Mouse (Mus musculus): Measurements from ENCODE around the gene Capn3. TPM values are rescaled to one million over a fixed set of nuclear protein-coding genes. Genes with fewer than 3 reads are reported as not detected.

The Capn3 gene
- total and polyA plus RNA-seq, 3 experiments = 0.05 TPM; not detected in 2

GRCm38 (mm10) chr2:120531223-120531622 lies 75.4 kb downstream of the Capn3 start:
- Histone ChIP-seq H3K9me3 (replicated peaks) (no peaks in the 10 kb centered on the region), H3K4me3 (ENCODE audit: low read depth, low read length) (no peak overlapping the region), H3K4me1 (ENCODE audit: insufficient read depth, low read depth, low read length) (peaks cover 8% of the 10 kb centered on the region), H3K27me3 (ENCODE audit: insufficient read depth, low read length) (no peaks in the 10 kb centered on the region), H3K36me3 (replicated peaks) (peaks cover 94% of the 10 kb centered on the region)
- TF ChIP-seq TAL1 (conservative IDR thresholded peaks at IDR 0.05; ENCODE audit: low read depth, low read length) (no peak), CTCF (IDR thresholded peaks at IDR 0.05; ENCODE audit: low read depth, low read length) (no peak), GATA2 (IDR thresholded peaks at IDR 0.05; ENCODE audit: borderline replicate concordance, low read depth, low read length) (no peak), GATA1 (IDR thresholded peaks at IDR 0.05; ENCODE audit: borderline replicate concordance, low read length) (no peak), POLR2AphosphoS5 (IDR thresholded peaks at IDR 0.05; ENCODE audit: insufficient replicate concordance, low read depth, low read length) (no peak)
- ATAC-seq (ENCODE audit: extremely low read depth, insufficient number of reproducible peaks, low FRiP score, poor library complexity, severe bottlenecking) (no peak), DNase-seq (ENCODE audit: low spot score) (no peak)

DNA sequence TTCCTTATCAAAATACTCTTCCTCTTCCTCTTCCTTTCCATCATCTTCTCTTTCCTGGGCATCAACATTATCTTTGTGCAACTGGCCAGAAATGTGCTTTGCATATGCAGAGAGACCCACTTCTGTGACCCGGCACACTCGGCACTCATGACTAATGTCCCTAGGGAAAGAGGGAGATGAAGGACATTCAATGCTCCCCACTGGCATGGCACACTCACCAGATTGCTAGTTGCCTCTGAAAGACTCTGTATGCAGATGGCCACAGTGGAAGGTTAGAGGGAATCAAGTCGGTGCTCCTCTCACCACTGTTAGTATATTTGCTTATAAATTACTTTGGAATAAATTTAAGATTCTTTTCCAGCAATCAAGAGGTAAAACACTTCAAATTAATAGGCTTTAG lies 83.5 kb downstream of the Capn3 start:
- H3K9me3 ChIP-seq (replicated peaks) = no peaks in the 10 kb centered on the region
- H3K36me3 ChIP-seq (replicated peaks) = peaks cover 63% of the 10 kb centered on the region
- TF ChIP-seq GATA1 (IDR thresholded peaks at IDR 0.05; ENCODE audit: borderline replicate concordance, low read length) (no peak), CTCF (IDR thresholded peaks at IDR 0.05; ENCODE audit: low read depth, low read length) (no peak), TAL1 (conservative IDR thresholded peaks at IDR 0.05; ENCODE audit: low read depth, low read length) (no peak), GATA2 (IDR thresholded peaks at IDR 0.05; ENCODE audit: borderline replicate concordance, low read depth, low read length) (no peak), POLR2AphosphoS5 (IDR thresholded peaks at IDR 0.05; ENCODE audit: insufficient replicate concordance, low read depth, low read length) (no peak)
- no peak for ATAC-seq (ENCODE audit: extremely low read depth, insufficient number of reproducible peaks, low FRiP score, poor library complexity, severe bottlenecking)
- no peak overlapping the region for H3K4me3 ChIP-seq (ENCODE audit: low read depth, low read length)
- no peaks in the 10 kb centered on the region for H3K27me3 ChIP-seq (ENCODE audit: insufficient read depth, low read length)
- H3K4me1 ChIP-seq (ENCODE audit: insufficient read depth, low read depth, low read length) = peaks cover 3% of the 10 kb centered on the region; the same call in 1 of the 2 replicates
- DNase-seq (ENCODE audit: low spot score) = no peak

- Histone ChIP-seq H3K4me3 (ENCODE audit: low read depth, low read length) (no peak overlapping the region), H3K27me3 (ENCODE audit: insufficient read depth, low read length) (no peaks in the 10 kb centered on the region), H3K4me1 (ENCODE audit: insufficient read depth, low read depth, low read length) (peaks cover 4% of the 10 kb centered on the region; the same call in 1 of the 2 replicates), H3K36me3 (replicated peaks) (peaks cover 63% of the 10 kb centered on the region), H3K9me3 (replicated peaks) (no peaks in the 10 kb centered on the region)
- no peak for TF ChIP-seq GATA2 (IDR thresholded peaks at IDR 0.05; ENCODE audit: borderline replicate concordance, low read depth, low read length)
- TF ChIP-seq TAL1 (conservative IDR thresholded peaks at IDR 0.05; ENCODE audit: low read depth, low read length) = no peak
- no peak for TF ChIP-seq CTCF (IDR thresholded peaks at IDR 0.05; ENCODE audit: low read depth, low read length)
- no peak for TF ChIP-seq POLR2AphosphoS5 (IDR thresholded peaks at IDR 0.05; ENCODE audit: insufficient replicate concordance, low read depth, low read length)
- TF ChIP-seq GATA1 (IDR thresholded peaks at IDR 0.05; ENCODE audit: borderline replicate concordance, low read length) = no peak
- ATAC-seq (ENCODE audit: extremely low read depth, insufficient number of reproducible peaks, low FRiP score, poor library complexity, severe bottlenecking) = no peak
- DNase-seq (ENCODE audit: low spot score) = no peak
These were observed 84.0 kb downstream of the Capn3 start for GRCm38 (mm10) chr2:120539778-120540208.

DNA sequence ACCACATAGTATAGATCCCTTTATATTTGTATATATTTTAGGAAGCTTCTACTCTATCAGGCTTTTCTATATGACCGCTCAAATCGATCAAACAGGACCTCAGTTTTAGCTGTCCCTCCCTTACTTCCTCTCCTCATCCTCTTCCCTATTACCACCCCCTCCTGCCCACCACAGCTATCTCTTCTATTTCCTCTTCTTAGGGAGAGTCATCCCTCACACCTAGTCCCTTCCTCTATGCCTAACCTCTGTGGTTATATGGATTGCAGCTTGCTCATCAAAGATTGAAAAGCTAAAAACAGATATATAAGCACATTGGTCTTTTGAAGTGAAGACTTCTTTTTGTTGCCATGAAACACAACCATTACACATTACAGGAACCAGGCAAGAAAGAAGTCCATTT lies 88.9 kb downstream of the Capn3 start:
- peaks cover 66% of the 10 kb centered on the region for H3K36me3 ChIP-seq (replicated peaks)
- no peak overlapping the region for H3K4me3 ChIP-seq (ENCODE audit: low read depth, low read length)

More for the DNA sequence above, 88.9 kb downstream of the Capn3 start:
- no peak for DNase-seq (ENCODE audit: low spot score)
- H3K27me3 ChIP-seq (ENCODE audit: insufficient read depth, low read length) = no peaks in the 10 kb centered on the region
- TF ChIP-seq POLR2AphosphoS5 (IDR thresholded peaks at IDR 0.05; ENCODE audit: insufficient replicate concordance, low read depth, low read length) (no peak), GATA1 (IDR thresholded peaks at IDR 0.05; ENCODE audit: borderline replicate concordance, low read length) (no peak), CTCF (IDR thresholded peaks at IDR 0.05; ENCODE audit: low read depth, low read length) (no peak), TAL1 (conservative IDR thresholded peaks at IDR 0.05; ENCODE audit: low read depth, low read length) (no peak), GATA2 (IDR thresholded peaks at IDR 0.05; ENCODE audit: borderline replicate concordance, low read depth, low read length) (no peak)
- H3K4me1 ChIP-seq (ENCODE audit: insufficient read depth, low read depth, low read length) = peaks cover 9% of the 10 kb centered on the region
- H3K9me3 ChIP-seq (replicated peaks) = no peaks in the 10 kb centered on the region
- no peak for ATAC-seq (ENCODE audit: extremely low read depth, insufficient number of reproducible peaks, low FRiP score, poor library complexity, severe bottlenecking)

Other genes with a start within 250 kb of the Capn3 start
- not detected in 2 replicates for gene Pla2g4e, start 210.7 kb upstream of the Capn3 start, total RNA-seq (2014; fragmentation: Nextera tagmentation)
- gene Pla2g4e, start 210.7 kb upstream of the Capn3 start, total RNA-seq (2017) = 0.05 TPM in 1 of 2 replicates, not detected in the other
- not detected in 2 replicates for gene Pla2g4e, start 210.7 kb upstream of the Capn3 start, polyA plus RNA-seq (2012)
- gene Pla2g4d, start 166.8 kb upstream of the Capn3 start, total RNA-seq (2014; fragmentation: Nextera tagmentation) = not detected in 2 replicates
- 0.06 and 0.11 TPM in 2 replicates for gene Pla2g4d, start 166.8 kb upstream of the Capn3 start, total RNA-seq (2017)
- gene Pla2g4d, start 166.8 kb upstream of the Capn3 start, polyA plus RNA-seq (2012) = not detected in 2 replicates
- gene Pla2g4f, start 141.9 kb upstream of the Capn3 start, total RNA-seq (2014; fragmentation: Nextera tagmentation) = not detected in 2 replicates
- gene Pla2g4f, start 141.9 kb upstream of the Capn3 start, total RNA-seq (2017) = 0.05 TPM in 1 of 2 replicates, not detected in the other
- gene Pla2g4f, start 141.9 kb upstream of the Capn3 start, polyA plus RNA-seq (2012) = 0.03 TPM in 1 of 2 replicates, not detected in the other
- gene Vps39, start 102.9 kb upstream of the Capn3 start, total RNA-seq (2014; fragmentation: Nextera tagmentation) = 22.1 and 38.8 TPM in 2 replicates
- gene Vps39, start 102.9 kb upstream of the Capn3 start, total RNA-seq (2017) = 26.4 and 29.7 TPM in 2 replicates
- 15.1 and 18.6 TPM in 2 replicates for gene Vps39, start 102.9 kb upstream of the Capn3 start, polyA plus RNA-seq (2012)
- gene Ganc, start 52.1 kb upstream of the Capn3 start, total RNA-seq (2014; fragmentation: Nextera tagmentation) = 16.0 and 17.2 TPM in 2 replicates
- gene Ganc, start 52.1 kb upstream of the Capn3 start, total RNA-seq (2017) = 19.2 and 20.4 TPM in 2 replicates
- 0.95 and 1.6 TPM in 2 replicates for gene Ganc, start 52.1 kb upstream of the Capn3 start, polyA plus RNA-seq (2012)
- gene Tmem87a, start 51.9 kb upstream of the Capn3 start, total RNA-seq (2014; fragmentation: Nextera tagmentation) = 19.6 and 22.6 TPM in 2 replicates
- 36.8 and 44.1 TPM in 2 replicates for gene Tmem87a, start 51.9 kb upstream of the Capn3 start, total RNA-seq (2017)
- 0.76 and 0.88 TPM in 2 replicates for gene Tmem87a, start 51.9 kb upstream of the Capn3 start, polyA plus RNA-seq (2012)
- 301 and 315 TPM in 2 replicates for gene Zfp106, start 107.8 kb downstream of the Capn3 start, total RNA-seq (2014; fragmentation: Nextera tagmentation)
- 98.6 and 104 TPM in 2 replicates for gene Zfp106, start 107.8 kb downstream of the Capn3 start, total RNA-seq (2017)
- gene Zfp106, start 107.8 kb downstream of the Capn3 start, polyA plus RNA-seq (2012) = 83.9 and 104 TPM in 2 replicates
- gene Snap23, start 111.7 kb downstream of the Capn3 start, total RNA-seq (2014; fragmentation: Nextera tagmentation) = 242 and 301 TPM in 2 replicates
- gene Snap23, start 111.7 kb downstream of the Capn3 start, total RNA-seq (2017) = 253 and 328 TPM in 2 replicates
- gene Snap23, start 111.7 kb downstream of the Capn3 start, polyA plus RNA-seq (2012) = 20.5 and 21.7 TPM in 2 replicates
- 30.5 and 41.2 TPM in 2 replicates for gene Haus2, start 153.4 kb downstream of the Capn3 start, total RNA-seq (2014; fragmentation: Nextera tagmentation)
- 13.1 and 14.6 TPM in 2 replicates for gene Haus2, start 153.4 kb downstream of the Capn3 start, total RNA-seq (2017)
- 2.1 and 3.2 TPM in 2 replicates for gene Haus2, start 153.4 kb downstream of the Capn3 start, polyA plus RNA-seq (2012)
- 35.8 and 52.9 TPM in 2 replicates for gene Lrrc57, start 153.5 kb downstream of the Capn3 start, total RNA-seq (2014; fragmentation: Nextera tagmentation)
- 27.8 and 29.6 TPM in 2 replicates for gene Lrrc57, start 153.5 kb downstream of the Capn3 start, total RNA-seq (2017)
- 1.5 and 3.0 TPM in 2 replicates for gene Lrrc57, start 153.5 kb downstream of the Capn3 start, polyA plus RNA-seq (2012)
- gene Stard9, start 173.1 kb downstream of the Capn3 start, total RNA-seq (2014; fragmentation: Nextera tagmentation) = 9.8 and 12.3 TPM in 2 replicates
- gene Stard9, start 173.1 kb downstream of the Capn3 start, total RNA-seq (2017) = 3.7 and 4.0 TPM in 2 replicates
- gene Stard9, start 173.1 kb downstream of the Capn3 start, polyA plus RNA-seq (2012) = 0.34 and 0.54 TPM in 2 replicates